Mouse (Mus musculus) ES-E14 (cell line): ENCODE measurements around the gene Msi2.

ENCODE experiments used
- HCFC1 ChIP-seq: IDR thresholded peaks from 2 replicates; pipeline ENCODE4 v1.6.1; 2012; ENCODE audit warnings: low read length, inconsistent platforms, borderline replicate concordance; ENCODE audit not compliant: insufficient read depth
- MAFK ChIP-seq: IDR thresholded peaks from 2 replicates; pipeline ENCODE4 v1.6.1; 2014; ENCODE audit warnings: mild to moderate bottlenecking, low read depth, low read length, inconsistent platforms; ENCODE audit not compliant: insufficient read depth

GRCm38 (mm10) chr11:88367501-88367900 is 350.8 kb downstream of the Msi2 start:
- no peak for TF ChIP-seq MAFK
- no peak for TF ChIP-seq HCFC1
